Mouse (Mus musculus) spleen, adult 18-20 months (tissue): ENCODE measurements at regions not wholly inside any gene's neighbourhood (a gene's known extent, or its start where the extent isn't known, plus 50 kb on each side); places are given as distances from the start of the nearest gene placed in this dataset.
"Not testable (repeated sequence)": the region's sequence is repeated elsewhere in the genome, so short reads cannot be mapped to it uniquely, and the experiment has no call there.

ENCODE experiments used
- DNase-seq, 2 experiments: peaks; one replicate each; pipeline ENCODE4 v3.0.0; 2022; ENCODE audit warnings: mixed read lengths in 2 of 2

DNA sequence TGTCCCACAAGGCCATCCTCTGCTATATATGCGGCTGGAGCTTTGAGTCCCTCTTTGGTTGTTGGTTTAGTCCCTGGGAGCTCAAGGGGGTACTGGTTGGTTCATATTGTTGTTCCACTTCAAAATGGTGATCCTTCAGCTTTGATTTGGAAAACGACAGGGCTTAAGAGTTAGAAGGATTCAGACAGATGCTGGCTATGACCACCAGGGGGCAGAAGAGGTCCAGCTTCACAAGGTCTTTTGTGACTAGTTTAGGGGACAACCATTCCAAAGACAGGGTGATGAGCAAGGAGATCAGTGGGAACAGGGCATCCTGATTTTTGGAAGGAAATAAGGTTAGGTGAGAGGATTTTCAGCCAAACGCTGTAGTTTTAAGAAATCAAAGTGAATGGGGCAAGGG lies 399.9 kb upstream of the Igfbp7 start:
- DNase-seq = peak in 1 of 2 experiments; percentile 7

DNA sequence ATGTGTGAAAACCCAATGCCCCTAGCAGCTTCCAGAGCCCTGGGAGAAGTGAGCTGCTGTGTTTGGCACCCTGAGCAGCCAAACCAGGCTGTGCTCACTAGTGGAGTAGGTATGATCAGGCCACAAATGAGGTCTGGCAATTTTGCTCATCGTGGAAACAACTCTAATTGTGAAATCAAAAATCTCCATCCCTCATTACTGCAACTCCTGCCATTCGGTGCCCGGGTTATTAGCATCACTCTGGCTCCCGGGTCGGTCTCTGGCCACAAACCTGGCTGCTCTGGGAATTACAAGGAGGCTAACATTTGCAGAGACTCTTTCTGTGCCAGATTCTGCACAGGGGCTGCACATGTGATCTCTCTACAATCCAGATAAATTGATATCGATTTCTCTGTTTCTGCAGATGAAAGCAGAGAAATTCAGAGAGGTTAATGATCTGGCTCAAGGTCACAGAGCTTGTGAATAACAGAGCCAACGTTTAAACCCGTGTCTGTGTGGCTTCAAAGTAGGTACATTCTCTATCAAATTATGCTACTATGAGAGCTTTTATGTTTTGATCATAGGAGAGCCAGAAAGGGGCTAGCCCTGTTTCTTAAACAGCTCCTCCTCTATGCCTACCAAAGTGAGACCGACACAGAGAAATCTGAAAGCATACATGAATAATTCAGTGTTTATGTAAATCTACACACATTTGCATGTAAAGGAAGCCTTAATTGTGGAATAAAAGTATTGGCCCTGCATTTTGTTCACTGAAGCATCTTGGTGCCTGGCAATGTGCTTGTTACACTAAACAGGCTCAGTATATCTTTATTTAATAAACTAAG lies 398.7 kb upstream of the Igfbp7 start:
- no peak for DNase-seq

DNA sequence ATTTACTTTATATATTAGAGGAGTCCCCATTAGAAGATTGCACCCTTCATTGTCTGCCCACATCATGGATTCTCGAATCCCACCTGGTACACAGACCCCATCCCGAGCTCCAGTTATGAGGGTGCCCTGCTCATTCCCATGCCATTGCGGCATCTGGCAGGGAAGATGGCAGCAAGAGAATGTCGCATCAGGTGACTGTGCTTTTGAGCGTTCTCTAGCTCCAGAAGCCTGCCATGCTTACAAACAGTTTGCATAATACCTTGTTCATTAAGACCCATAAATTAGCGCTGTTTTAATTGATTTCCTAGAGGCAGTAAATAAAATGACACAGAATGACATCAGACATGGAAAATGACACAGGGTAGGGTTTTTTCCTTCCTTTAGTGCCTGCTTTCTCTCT lies 398.0 kb upstream of the Igfbp7 start:
- DNase-seq = no peak

DNA sequence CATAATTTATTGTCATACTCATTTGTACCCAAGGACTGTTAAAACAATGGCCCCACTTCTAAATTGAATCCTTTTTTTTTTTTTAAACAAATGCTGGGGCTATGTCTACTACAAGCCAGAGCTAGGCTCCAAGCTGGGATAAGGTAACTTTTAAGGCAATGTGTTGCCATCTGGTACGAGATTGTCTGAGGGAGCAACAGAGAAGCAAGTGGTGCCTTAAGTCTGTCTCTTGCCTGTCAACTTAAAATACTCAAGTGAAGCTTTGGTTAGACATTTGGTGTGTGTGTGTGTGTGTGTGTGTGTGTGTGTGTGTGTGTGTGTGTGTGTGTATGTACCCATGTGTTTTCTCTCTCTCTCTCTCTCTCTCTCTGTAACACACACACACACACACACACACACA lies 397.5 kb upstream of the Igfbp7 start:
- no peak for DNase-seq

DNA sequence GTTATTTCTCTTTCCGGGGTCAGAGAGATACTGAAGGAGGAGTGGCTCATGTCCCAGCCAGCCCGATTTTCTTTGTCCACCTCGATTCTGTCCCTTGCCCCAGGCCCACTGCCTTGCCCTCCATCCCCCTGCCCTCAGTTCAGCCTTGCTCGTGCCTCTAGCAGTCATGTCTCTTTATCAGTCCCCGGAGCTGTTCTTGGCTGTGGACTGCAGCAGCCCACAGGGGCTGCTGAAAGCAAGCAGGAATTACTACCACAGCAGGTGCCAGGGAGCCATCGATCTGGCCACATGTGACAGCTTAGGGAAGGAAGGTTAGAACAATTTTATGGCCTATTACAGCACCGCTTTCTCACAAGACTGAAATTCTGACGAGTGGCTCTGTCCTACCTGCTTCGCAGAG lies 396.3 kb upstream of the Igfbp7 start:
- DNase-seq = no peak

DNA sequence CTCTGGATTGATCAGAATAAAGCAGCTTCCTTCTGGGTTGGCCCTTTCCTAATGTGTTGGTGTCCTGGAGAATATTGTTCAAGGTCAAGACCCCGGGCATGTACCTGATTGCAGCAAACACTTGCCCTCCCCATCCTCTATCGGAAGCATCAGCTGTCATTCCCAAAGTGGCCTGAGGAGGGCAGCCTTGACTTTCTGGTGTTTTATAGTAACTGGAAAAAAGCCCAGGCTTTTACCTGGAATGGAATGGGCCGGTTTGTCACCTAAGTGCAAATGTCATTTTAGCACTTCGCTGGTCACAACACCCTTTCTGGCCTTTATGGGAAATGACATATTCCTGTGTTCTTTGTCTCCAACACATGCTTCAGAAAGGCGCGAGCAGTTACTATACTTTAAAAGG lies 395.7 kb upstream of the Igfbp7 start:
- DNase-seq = peak in 1 of 2 experiments; percentile 3

DNA sequence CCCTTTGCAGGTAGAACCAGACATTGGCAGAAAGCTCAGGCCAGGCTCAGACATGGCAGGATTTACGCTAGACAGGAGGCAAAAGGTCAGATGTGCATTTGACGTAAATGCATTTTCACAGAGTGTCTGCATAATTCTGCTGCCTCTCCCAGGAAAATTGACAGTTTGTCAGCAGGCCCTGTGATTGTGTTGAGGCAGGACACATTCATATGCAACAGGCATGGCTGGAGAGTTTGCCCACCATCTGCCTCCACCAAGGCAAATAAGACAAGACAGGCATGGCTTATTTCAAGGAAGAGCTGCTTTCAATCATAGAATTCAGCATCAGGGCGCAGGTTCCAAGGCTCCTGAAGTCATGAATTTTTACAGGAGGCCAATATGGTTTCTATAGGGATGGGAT lies 389.1 kb upstream of the Igfbp7 start:
- DNase-seq = no peak

DNA sequence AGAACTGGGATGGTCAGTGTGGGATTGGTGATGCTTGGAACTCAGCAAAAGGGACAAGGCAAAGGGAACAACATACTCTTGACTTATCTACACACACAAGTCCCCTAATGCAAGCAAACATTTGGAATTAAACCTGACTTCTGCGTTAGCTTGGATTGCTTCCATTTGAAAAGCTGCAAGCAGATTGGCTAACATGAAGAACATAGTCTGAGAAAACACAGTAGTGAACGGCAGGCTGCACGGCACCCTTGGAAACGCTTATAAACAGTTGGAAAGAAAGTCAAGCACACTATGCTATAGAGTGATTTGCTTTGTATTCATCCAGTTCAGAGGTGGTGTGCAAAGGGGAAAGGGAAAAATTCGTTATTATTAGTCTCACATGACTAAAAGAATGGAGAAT lies 387.9 kb upstream of the Igfbp7 start:
- DNase-seq = no peak

DNA sequence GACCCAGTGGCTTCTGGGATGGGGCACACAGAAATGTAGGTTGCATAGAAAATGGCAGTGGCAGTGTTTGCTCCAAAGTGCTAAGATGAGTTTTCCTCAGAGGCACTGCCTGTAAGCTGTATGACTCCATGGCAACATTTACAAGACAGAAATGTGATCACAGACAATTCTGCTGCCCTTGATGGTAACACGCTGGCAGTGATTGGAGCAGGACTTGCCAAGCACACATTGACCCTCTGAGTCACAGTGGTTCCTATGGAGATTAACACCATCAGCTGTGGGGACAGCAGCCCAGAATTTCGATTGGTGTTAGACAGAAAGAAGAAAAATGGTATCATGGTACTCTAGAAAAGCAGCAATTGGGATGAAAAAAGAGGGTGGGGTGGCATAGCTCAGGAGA lies 376.1 kb upstream of the Igfbp7 start:
- no peak for DNase-seq

DNA sequence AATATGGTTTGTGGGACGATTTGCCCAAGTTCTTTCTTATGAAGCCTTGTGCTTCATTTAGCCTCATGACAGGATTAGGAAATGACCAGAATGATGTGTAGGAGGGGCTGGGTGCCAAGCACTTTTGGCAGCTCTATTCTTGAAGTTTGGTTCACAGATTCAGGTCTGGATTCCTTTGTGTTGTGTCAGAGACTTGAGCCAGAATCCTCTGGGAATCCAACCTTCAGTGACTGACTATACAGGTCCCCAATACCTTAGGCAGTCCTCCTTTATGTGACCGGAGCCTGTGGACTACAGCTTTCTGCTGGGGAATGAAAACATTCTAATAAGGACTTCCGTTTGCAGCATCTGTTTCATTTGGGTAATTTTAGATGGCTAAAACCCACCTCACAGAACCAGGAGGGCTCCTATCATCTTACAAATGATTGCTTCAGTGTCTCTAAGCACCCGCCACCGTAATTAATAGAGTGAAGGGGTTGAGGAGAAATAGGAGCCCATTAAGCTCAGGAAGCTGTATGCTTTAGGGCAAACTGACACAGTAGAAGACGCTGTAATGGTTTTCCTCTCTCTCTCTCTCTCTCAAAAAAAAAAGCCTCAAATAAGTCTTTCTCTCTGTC lies 354.7 kb upstream of the Igfbp7 start:
- no peak for DNase-seq

DNA sequence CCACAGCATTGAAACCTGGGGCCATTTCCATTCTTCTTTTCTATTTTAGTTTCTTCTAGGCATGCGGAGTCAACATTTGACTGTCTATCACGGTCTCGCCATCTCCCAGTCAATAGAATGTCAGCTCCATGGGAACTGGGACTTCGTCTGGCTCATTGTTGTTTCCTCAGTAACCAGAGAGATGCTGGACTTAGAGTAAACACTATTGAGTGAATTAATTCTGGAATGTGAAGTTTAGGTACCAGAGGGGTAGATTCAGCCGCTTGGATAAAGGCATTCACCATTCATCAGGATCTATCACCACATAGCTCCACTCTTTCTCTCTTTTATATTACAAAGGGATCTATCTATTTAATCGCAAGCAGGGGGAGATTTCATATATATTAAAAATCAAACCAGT lies 354.2 kb upstream of the Igfbp7 start:
- no peak for DNase-seq

DNA sequence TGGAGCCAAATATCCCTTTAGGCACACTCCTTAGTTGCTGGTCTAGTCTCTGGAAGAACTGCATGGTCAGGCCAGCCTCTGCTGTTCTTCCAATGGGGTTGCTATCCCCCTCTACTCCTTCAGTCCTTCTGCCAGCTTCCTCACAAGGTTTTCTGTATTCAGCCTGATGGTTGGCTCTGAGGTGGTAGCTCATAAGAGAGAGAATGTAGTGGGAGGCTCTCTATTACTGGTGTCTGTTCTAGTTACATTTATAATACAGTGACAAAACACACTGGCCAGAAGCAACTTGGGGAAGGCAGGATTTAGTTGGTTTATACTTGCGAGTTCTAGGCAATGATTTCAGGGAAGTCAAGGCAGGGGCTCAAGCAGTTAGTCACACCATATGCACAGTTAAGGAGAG lies 341.1 kb upstream of the Igfbp7 start:
- no peak for DNase-seq

DNA sequence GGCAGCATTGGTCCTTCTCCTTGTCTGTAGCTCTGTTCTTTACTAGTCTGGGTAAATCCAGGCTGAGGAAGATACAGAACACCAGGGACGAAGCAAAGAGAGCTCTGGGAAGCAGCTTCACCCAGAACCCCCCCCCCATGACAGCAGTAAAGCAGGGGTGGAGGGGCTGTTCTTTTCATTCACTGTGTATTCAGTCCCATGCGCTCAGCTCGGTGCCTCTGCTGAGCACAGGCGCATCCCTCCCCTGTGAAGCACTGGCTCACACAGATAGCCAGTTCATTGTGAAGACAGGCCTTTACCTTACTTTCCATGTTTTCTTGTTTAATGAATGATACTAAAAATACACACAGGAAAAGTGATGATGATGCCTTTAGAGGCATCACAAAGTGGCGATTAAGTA lies 338.8 kb upstream of the Igfbp7 start:
- DNase-seq = no peak

DNA sequence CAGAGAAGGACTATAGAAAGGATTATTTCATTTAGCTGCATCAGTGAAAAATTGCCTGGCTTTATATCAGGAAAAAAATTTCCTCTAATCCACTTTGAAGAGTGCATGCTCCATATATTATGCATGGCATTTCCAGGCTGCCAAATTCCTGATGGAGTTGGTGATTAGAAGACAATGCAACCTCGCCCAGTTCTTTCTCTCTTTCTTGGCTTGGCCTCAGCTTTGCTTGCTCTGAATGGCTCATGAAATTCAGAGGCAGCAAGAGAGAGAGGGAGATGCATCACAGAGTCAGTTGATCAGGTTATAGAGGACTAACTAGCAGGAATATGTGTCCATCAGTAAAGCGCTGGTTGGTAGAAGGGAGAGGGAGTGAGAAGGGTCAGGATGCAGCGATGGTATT lies 335.6 kb upstream of the Igfbp7 start:
- no peak for DNase-seq

DNA sequence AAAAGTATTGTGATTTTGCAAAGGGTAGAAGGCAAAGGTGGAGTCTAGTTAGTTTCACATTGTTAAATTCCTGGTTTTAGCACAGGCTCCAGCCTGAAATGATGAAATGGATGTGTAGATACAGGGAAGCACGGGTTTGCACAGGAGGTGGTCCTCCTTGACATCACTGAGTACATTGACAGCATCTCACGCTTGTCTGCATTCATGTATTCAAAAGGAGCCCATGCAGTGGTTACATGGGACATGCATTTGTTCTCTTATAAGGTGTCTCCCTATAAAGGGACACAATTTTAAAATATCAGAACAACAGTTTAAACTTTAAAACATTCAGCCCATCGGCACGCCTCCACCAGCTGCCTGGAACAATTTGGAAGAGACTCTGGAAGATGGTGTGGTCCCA lies 322.4 kb upstream of the Igfbp7 start:
- not testable (repeated sequence) for DNase-seq

DNA sequence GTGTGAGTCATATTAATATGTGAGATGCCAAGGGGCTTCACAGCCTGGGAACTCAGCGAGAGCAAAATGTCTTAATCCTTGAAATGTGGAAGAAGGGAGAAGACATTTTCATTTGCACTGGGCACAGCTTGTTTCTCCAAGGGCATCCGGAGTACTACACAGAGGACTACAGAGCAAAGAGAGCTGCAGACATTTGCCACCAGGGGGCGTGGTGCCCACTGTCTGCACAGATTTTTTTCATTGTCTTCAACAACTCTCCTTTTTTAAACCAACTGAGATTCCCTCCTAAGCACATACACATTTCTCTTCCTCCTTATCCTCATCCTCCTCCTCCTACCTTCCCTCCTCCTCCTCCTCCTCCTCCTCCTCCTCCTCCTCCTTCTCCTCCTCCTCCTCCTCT lies 273.8 kb upstream of the Igfbp7 start:
- DNase-seq = no peak

DNA sequence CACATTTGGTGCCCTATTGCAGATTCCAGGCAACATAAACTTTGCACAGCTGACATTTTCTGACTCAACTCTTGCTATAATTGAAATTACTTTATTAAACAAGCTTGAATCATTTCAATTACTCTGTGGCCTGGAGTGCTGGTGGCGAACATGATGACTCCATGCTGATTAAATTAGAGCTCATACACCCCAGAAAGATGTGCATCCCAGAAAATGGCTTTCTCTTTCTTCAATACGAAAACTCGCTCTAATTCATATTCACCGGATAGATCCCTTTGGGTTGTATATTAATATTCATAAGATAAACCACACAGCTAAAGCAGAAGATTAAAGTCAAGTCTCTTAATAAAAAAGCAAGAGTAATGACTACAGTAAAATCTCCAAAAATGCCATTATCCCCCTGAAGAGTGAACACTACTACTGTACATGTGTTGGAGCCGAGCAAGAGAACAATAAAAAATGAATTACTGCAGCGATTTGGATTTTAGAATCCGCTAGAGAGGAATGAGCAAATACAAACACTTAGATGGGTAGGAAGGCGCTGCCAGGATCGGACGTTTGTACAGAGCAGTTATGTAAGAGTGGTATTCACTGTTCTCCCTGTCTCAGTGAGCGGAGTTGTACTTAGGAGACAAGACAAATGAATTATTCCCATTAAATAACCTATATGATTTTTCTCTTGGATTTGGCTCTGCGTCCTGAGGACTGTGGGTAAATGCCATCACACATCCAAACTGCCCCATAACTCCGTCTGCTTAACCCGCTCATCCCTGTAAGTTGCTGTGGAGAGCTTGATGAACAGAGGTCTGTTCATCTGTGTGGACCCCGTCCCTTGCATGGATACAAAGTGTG lies 264.5 kb upstream of the Igfbp7 start:
- DNase-seq = no peak

DNA sequence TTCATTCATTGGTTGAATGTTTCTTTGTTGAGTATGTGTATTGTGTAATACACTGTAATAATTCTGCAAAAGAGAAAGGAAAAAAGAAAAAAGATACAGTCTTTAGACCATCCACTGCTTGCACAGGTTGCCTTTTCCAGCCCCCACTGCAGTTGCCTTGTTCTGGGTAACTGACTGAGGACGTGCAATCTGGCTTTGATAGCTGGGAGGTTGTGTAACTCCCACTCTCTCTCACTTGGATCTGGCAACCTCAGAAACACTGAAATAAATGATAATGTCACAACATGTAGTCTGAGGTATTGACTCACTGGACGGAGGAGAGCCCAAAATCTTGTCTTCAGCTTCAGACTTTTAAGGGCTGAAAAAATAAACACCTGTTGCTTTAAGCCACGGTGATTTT lies 255.3 kb upstream of the Igfbp7 start:
- no peak for DNase-seq

DNA sequence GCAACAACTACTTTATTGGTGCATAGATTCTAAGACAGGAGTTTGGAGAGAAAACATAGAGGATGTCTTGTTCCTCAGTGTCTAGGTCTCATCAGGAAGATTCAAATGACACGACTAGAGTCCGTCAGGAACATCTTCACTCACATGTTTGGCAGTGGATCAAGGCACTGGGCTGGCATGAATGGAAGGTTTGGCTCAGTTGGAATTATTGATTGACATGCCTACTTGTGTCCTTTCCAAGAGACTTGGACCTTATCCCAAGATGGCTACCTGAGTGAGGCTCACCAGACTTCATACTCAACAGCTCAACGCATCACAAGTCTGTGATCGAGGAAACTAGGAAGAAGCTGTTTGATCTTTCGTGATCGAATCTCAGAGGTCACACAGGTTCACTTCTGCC lies 251.2 kb upstream of the Igfbp7 start:
- no peak for DNase-seq

DNA sequence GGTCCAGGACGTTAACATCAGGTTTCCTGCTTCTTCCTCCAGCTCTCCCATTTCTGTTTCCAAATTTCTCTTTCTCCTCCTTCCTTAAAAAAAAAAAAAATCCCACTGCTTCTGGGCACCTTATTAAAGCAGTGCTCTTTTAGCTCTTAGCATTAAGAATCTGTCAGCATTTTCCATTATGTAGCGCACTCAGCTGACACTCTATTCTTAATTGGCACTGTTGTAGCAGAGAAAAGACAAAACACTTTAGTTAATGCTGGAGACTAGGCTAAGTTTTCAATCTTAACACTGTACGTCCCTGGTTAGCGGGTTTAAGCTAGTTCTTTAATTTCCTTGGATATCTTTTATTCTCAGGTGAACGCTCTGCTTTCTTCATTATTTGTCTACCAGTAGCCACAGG lies 236.8 kb upstream of the Igfbp7 start:
- DNase-seq = no peak

DNA sequence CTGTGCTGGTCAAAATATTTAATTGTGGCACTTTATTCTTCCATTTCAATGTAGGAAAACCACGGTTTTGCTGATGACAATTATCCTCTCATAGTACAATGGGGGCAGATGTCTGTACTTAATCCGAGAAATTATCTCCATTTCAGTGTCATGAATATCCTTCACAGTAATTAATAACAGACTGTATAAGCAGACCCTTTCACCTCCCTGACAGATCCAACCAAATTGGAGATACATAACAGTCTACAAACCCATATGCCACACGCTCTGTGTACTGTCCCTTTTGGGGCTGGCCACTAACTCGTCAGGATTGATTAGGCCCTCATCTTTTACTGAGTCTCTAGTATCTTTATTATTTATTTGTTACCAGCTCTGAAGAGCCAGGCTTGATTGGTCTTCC lies 212.6 kb upstream of the Igfbp7 start:
- no peak for DNase-seq

DNA sequence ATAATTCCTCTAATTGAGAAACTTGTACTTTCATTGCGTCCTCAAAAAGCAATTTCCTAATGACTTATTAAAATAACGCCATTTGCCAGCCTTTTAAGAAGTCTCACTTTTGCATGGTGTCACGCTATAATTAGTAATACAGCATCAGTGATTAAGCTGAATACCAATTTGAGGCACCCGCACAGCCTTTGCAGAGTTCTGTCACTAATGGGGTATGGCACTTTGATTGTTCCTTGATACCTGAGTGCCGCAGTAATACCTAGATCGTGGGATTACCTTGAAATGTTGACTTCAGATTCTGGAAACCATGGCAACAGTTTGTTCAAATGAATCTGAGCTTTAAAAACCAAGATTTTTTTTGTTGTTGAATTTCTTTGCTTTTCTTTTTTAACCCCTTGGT lies 202.7 kb upstream of the Igfbp7 start:
- no peak for DNase-seq

DNA sequence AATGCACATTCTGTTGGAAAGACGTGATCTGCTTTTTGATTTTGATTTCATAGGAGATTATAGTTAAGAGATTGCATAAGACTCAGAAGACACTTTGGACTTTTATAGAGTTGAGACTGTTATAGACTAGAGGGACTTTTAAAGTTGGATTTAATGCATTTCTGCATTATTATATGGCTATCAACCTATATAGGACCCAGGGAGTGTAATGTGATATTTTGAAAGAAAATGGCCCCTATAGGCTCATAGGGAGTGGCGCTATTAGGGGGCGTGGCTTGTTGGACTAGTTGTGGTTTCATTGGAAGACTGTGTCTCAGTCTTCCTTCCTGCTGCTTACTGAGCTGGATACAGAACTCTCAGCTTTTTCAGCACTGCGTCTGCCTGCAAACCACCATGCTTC lies 186.9 kb upstream of the Igfbp7 start:
- DNase-seq = no peak

DNA sequence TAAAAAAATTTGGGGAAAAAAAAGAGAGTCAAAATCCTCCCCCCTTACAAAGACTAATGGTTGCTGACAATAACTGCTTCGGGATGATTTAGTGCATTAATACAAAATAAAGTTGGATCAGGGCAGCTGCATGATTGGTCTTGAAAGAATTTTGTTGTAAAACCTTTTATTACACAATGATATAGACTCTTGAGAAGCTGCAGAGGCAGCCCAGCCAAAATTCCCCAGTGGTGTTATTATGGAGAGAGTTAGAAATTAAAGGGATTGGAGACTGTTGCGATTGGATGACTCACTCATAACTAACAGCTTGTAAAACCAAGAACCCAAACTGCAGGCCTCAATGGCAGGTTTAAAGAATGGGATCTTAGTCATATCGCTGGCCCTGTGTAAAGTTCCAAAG lies 181.4 kb upstream of the Igfbp7 start:
- DNase-seq = no peak
